Mouse (Mus musculus) CD4-positive, CD25-positive, alpha-beta regulatory T cell, adult 2 months (primary cell): Measurements from ENCODE around the gene Acot5.
A peak's percentile ranks its signal among the peaks of the same experiment; 100 is the strongest.
"Not testable (repeated sequence)": the region's sequence is repeated elsewhere in the genome, so short reads cannot be mapped to it uniquely, and the experiment has no call there.

Source experiments
- DNase-seq: peaks from one replicate; pipeline ENCODE4 v3.0.0-alpha.2; 2012; ENCODE audit warnings: low read depth, low spot score

The Acot5 gene

DNA sequence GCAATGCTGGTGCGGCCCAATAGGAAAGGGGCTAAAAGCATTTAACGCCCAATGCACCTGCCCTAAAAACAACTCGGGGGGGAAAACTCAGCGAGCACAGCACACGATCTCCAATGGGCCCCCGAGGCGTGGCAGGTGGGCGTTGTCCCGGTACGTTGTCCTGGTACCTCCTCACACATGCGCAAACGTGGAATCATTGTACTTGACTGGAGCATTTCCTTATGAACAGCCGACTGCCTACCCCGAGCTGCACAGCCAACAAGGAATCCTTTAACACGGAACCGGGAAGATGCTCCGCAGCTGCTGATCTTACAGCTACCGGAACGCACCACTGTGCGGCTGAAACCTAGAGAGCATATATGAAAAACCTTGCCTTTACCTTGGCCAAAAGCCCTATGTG, 6.8 kb upstream of the Acot5 start:
- no peak for DNase-seq

DNA sequence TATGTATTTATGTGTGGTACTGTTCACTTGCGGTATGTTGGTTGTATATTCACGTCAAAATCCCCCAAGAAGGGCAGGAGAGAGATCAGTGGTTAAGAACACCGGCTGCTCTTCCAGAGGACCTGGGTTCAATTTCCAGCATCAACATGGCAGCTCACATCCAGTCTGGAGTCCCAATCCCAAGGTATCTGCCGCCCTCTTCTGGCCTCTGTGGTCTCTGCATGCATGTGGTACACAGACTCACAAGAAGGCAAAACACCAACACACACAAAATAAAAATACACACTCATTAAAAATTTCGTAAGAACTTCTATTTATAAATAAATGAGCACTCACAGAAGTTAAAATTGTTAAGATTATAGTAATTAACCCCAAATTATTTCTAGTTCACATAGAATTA, 5.9 kb upstream of the Acot5 start:
- peak; percentile 41 for DNase-seq

DNA sequence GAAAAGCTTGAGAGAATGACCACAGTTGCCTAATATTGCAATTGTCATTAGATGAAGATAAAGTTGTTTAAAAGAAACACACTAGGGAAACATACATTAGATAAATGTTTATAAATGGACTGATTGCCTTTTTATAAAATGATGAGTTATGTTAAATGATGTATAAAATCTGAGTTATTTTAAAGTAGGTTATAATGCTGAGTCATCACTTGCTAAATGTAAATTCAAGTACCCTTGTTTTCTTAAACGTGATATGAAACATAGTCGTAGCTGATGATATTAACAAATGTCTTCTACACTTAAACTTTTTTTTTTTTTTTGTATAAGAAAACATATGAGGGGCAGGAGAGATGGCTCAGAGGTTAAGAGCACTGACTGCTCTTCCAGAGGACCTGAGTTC, 5.3 kb upstream of the Acot5 start:
- DNase-seq = no peak

DNA sequence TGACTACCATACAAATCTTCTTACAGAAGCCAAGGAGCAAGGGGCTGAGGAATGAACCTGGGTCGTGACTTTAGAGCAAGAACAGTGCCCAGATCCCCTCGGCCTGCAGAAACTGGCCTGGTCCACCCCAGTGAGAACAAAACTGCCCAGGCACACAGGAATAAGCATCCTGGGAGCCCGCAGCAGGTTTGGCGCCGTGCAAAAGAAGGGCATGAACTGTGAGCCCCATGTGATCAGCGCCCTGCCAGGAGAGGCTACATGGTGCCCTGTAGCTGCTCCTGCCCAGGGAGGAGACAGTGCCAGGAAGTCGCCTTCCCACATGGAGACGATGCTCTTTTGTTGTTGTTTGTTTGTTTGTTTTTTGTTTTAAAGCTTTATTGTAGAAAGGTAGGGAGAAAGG, 4.5 kb upstream of the Acot5 start:
- peak; percentile 4 for DNase-seq

DNA sequence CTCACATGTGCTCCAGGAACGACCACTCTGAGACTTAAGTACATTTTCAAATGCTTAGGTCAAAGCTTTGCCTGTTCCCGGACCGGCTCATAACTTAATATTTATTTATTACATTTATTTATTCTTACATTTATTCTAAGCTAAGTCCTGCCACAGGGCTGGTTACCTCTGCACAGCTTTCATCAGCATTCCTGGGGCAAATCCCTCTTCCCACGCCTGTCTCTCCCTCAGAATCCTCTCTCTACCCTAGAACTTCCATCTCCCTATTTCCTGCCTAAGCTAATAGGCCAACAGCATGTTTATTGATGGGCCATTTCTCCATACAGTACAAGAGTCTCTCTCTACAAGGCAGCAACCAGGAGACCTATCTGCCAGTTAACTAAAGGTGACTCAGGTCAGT, 1.4 kb upstream of the Acot5 start:
- no peak for DNase-seq

DNA sequence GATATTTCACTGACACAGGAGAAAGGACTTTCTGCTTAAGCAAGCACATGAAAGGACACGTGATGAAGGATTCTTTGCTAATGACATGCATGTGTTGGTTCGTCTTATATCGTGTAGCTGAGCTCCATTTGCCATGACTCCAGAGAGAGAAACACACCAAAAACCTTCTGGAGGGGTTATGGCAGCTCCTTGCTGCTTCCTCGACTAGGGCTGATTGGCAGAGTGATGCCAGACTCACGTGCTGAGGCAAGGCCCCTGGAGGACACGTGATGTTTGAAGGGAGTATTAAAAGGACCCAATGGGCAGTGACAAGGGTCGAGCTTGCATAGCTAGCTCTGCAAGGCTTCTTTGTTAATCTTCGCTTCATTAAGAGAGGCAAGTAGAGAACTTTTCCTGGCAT, 829 bp upstream of the Acot5 start:
- DNase-seq = no peak

- not testable (repeated sequence) for DNase-seq
Observed at GRCm38 (mm10) chr12:84069582-84069981, 457 bp downstream of the Acot5 start.

GRCm38 (mm10) chr12:84071696-84072095, 2.6 kb downstream of the Acot5 start:
- DNase-seq = no peak

- DNase-seq = no peak
Observed at GRCm38 (mm10) chr12:84077371-84077990, 8.4 kb downstream of the Acot5 start.

DNA sequence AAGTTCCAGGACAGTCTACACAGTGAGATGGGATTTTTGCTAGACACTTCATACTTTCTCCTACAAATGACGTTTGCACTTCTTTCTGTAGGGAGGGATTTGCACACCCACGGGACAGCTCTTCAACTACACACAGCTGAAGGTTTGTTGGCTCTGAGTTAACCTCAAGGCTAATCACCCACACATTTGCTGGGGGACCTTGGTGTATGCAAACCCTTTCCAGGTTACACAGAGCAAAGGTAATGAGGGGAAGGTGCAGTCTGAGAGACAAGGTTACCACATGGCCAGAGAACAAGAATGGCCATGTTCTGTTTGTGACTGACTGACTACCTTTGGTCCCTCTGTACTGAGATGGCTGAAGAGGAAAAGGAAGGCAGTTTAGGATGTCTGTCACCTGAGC, 14.7 kb downstream of the Acot5 start:
- no peak for DNase-seq

DNA sequence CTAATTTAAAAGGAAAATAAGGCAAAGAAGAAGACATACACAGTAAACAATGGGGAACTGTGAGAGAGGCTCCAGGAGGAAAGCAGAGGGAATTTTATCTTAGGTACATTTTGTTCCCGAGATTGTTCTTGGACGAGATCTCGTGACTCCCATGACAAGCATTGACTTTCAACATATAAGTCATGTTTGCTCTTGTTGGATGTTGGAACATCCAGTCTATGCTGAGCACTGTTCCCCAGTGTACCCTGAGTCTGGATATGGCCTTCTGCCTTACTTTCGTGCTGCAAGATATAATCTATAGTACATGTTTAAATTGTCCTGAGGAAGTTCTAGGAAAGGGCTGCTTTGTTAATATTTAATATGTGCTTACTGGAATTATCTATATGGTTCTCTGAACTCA, 15.5 kb downstream of the Acot5 start:
- no peak for DNase-seq

DNA sequence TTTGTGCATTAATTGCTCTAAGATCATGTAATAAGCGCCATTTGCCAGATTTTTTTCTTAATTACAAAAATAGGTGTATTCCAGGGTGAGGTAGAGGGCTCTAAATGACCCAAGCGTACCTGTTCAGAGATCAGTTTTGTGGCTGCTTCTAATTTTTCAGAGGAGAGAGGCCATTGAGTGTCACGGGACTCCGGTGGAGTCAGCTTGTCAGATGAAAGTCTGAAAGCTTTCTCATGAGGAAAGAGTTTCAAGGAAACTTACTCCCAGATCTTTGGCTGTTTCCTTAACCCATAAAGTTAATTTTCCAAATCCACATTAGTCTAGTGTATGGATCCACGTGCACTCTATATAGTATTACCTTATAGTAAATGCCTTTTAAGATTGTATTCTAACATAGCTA, 25.5 kb downstream of the Acot5 start:
- DNase-seq = not testable (repeated sequence)

DNA sequence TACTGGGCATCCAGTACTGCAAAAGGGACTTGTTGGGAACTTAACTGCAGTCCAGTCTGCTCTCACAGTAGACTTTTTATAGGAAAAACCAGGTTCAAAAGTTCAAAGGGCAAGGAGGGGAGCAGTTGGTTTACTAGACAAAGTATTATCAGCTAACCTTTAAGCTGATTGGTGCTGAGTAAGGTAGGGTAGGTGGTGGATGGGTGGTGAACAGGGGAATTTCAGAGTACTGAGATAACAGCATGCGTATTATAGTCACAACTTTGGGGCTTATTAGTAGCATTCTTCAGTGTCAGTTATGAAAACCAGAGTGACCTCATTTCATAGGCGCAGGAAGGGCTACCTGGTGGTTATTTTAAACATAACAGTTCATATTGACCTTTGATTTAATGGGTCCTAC, 30.5 kb downstream of the Acot5 start:
- DNase-seq = peak; percentile 30

GRCm38 (mm10) chr12:84100071-84100470, 30.9 kb downstream of the Acot5 start:
- DNase-seq = no peak

DNA sequence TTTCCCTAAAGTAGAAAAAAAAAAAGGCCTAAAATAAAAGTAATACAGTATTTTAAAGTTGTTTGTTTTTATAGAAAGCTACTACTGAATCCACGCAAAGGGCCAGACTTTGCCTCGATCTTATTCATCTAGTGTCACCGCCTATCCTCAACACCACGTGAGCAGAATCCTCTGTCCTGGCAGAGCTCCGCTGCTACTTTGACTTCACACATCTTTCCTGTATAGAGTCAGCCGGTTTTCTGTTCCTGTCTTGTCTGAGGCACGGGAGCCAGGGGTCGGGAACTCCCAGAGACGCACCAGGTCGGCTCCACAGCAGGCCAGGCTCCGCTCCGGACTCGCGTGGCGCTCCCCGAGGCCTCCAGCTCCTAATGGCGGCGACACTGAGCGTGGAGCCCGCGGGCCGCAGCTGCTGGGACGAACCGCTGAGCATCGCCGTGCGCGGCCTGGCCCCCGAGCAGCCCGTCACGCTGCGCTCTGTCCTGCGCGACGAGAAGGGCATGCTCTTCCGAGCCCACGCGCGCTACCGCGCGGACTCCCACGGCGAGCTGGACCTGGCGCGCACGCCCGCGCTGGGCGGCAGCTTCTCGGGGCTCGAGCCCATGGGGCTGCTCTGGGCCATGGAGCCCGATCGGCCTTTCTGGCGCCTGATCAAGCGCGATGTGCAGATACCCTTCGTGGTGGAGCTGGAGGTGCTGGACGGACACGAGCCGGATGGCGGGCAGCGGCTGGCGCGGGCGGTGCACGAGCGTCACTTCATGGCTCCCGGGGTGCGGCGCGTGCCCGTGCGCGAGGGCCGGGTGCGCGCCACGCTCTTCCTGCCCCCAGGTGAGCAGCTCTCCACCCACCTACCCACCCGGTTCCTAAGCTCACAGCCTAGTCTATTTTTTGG, 31.7 kb downstream of the Acot5 start, which contains the start of gene Acot6:
TSS of gene Acot6 (plus strand) at position 51 of the 889 bp plus-strand sequence.
- peak; percentile 67 for DNase-seq

DNA sequence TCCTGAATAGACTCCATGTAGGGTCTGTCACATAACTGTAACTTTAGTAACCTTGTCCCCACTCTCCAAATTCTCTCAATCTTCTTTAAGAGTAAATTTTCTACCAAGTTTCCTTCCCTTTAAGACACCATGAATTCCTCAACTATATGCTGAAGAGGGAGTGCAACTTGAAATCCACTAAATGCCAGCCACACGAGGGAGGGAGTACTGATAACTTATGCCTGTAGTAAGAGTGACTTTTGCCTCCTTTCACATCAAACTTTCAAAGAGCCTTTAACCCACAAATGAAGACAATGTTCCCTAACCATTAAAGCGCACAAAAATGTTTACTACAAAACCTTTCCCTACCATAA, 32.3 kb downstream of the Acot5 start:
- peak; percentile 8 for DNase-seq

DNA sequence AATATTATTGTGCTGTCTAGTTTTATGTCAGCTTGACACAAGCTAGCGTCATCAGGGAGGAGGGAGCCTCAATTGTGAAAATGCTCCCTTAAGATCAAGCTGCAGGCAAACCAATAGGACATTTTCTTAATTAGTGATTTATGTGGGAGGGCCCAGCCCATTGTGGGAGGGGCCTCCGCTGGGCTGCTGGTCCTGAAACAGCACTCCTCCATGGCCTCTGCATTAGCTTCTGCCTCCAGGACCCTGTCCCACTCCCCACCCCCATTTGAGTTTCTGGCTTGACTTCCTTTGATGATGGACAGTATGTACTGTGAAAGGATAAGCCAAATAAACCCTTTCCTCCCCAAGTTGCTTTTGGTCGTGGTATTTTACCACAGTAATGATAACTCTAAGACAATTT, 37.9 kb downstream of the Acot5 start:
- DNase-seq = no peak

DNA sequence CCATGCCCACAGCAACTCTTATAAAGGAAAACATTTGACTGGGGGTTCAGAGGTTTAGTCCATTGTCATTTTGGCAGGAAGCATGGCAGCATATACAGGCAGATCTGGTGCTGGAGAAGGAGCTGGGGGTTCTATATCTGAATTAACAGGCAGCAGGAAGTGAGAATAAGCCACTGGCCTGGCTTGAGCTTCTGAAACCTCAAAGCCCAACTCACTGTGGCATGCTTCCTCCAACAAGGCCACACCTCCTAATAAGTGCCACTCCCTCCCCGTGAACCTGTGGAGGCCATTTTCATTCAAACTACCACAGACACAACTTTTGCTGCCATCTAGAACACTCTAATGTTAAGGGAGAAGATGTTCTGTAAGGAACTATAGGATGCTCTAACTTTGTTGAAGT, 38.6 kb downstream of the Acot5 start:
- DNase-seq = no peak

DNA sequence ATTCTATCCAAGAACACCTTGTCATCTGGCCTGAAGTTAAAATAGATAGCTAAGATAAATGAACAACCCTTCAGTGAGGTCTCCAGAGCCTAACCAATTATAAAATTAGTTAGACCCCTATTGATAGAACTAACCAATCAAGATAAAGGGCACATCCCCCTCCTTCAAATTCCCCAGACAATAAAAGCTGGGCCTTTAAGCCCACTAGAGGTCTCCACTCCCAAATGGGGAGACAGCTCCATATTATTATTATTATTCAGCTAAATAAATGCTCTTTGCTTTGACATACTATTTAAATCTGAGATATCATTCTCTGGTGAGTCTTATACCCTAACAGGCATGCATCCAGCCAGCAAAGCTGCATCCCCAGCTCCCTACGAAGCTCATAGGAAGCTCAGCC, 40.8 kb downstream of the Acot5 start:
- no peak for DNase-seq

DNA sequence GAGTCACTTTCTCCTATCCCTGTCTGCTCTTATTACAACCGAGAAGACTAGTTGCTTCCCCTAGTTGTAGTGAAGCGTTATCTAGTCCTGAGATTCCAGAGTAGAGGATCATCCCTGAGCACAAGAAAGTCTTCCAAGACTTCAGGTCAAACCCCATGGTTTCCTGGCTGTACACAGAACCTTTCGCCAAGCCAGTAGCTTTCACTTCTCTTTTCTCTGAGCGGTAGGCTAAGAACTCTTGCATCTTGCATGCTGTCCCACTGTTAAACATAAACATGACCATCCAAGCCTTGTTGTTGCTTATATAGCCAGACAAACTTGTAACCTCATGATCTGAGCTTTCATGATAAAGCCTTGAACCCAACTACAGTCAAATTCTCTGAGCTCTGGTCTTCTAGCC, 41.7 kb downstream of the Acot5 start:
- DNase-seq = no peak

DNA sequence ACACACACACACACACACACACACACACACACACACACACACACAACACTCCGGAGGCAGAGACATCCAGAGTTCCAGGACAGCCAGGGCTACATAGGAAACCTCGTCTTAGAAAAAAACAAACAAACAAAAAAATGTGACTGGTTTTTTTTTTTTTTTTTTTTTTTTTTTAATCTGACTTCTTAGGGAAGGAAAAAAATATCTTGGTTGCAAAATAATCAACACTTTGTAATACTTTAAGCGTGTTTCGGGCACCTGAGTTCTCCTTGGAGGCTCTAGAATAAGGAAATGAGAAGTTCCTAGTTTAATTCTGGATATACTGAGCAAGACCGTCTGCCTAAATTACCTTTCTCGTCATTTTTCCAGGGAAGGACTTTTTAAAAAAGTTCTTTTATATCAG, 44.6 kb downstream of the Acot5 start:
- DNase-seq = no peak

GRCm38 (mm10) chr12:84114153-84114994, 45.2 kb downstream of the Acot5 start, which contains the start of gene Dnal1:
Gene Dnal1, plus strand, starts transcription at chr12:84114366.
- DNase-seq = peak; percentile 93
